Mouse (Mus musculus) limb, embryonic 12.5 days (tissue): ENCODE results near the gene Tac1. TPM values are rescaled to one million over a fixed set of nuclear protein-coding genes. Genes with fewer than 3 reads are reported as not detected.
"Not testable (repeated sequence)": the region's sequence is repeated elsewhere in the genome, so short reads cannot be mapped to it uniquely, and the experiment has no call there.

Experiments used
- ATAC-seq: fragments of 200-750 bp; cut with Nextera tagmentation; 2 replicates; pipeline ENCODE4 v1.8.0; 2017; ENCODE audit warnings: low read depth, moderate TSS enrichment; ENCODE audit not compliant: insufficient number of reproducible peaks, insufficient read depth, low FRiP score, low TSS enrichment
- H3K27ac ChIP-seq: fragments of 300-500 bp; sonication (generic); 2 replicates; pipeline ENCODE4 v1.5.1; 2016; ENCODE audit warnings: mild to moderate bottlenecking, moderate library complexity
- H3K27me3 ChIP-seq: fragments of 300-500 bp; sonication (generic); 2 replicates; pipeline ENCODE4 v1.6.1; 2016; ENCODE audit warnings: mild to moderate bottlenecking, moderate library complexity
- H3K36me3 ChIP-seq: fragments of 300-500 bp; sonication (generic); 2 replicates; pipeline ENCODE4 v1.6.1; 2016; ENCODE audit warnings: mild to moderate bottlenecking, moderate library complexity
- H3K4me1 ChIP-seq: fragments of 300-500 bp; sonication (generic); replicated peaks from 2 replicates; pipeline ENCODE4 v1.6.1; 2016
- H3K4me2 ChIP-seq: fragments of 300-500 bp; sonication (generic); 2 replicates; pipeline ENCODE4 v1.6.1; 2016; ENCODE audit warnings: mild to moderate bottlenecking, moderate library complexity
- H3K4me3 ChIP-seq: fragments of 300-500 bp; sonication (generic); replicated peaks from 2 replicates; pipeline ENCODE4 v1.5.1; 2016; ENCODE audit warnings: mild to moderate bottlenecking
- H3K9ac ChIP-seq: fragments of 300-500 bp; sonication (generic); replicated peaks from 2 replicates; pipeline ENCODE4 v1.6.1; 2016; ENCODE audit warnings: mild to moderate bottlenecking, moderate library complexity
- H3K9me3 ChIP-seq: fragments of 300-500 bp; sonication (generic); 2 replicates; pipeline ENCODE4 v1.6.1; 2016; ENCODE audit warnings: mild to moderate bottlenecking, moderate library complexity
- WGBS: fragments of 180-500 bp; shearing (Covaris S2); methylation state at CpG from one replicate; pipeline ENCODE4 v1.1.7; 2016; 5-methylcytosine and 5-hydroxymethylcytosine counted together
- polyA plus RNA-seq: library from polyadenylated mRNA; unstranded; fragments of >200 nt; fragmentation: Nextera tagmentation; extraction: Ambion mirVana; gene quantifications from 2 replicates; pipeline ENCODE4 v1.2.1, GENCODE M21; 2016

The Tac1 gene
- 12.8 and 13.6 TPM in 2 replicates for polyA plus RNA-seq

DNA sequence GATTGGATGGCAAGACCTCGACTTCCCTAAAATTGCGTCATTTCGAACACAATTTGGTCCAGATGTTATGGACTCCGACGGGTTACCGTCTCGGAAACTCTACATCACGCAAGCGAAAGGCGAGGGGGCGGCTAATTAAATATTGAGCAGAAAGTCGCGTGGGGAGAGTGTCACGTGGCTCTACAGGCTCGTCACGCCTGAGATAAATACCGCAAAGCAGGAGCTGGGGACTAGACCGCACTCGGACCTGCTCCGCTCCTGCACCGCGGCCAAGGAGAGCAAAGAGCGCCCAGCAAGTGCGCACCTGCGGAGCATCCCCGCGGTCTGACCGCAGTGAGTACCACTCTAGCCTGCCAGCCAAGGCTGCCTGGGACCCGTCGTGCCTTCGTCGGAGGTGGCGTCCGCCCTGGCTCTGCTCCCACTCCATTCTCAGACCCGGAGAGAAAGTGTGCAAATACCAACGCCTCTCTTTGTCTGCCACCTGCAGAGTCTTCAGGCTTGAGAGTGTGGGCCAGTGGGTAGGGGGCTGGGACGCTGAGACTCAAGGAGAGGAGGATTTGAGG is at the start of gene Tac1:
Gene Tac1, plus strand, starts transcription at position 51 of the 563 bp plus-strand sequence.
- WGBS = 1% methylated on average over 37 of the region's 37 CpGs

DNA sequence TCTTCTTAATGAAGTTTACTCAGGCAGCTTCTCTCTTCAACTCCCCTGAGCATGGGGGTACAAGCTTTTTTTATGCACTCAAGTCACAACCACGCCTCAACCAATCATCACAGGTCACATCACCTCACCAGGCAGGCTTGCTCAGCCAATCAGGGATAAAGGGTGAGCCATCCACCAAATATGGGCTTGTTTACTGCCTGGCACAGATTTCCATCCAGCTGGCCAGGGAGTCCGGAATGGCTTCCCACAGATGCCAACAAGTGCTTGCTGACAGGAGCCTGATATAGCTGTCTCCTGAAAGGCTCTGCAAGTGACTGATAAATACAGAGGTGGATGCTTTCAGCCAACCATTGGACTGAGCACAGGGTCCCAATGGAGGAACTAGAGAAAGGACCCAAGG is 11.2 kb upstream of the Tac1 start:
- WGBS = 81% methylated on average over 2 of the region's 2 CpGs
- H3K27ac ChIP-seq, H3K4me3 ChIP-seq, H3K4me1 ChIP-seq, ATAC-seq, H3K9me3 ChIP-seq, H3K9ac ChIP-seq, H3K4me2 ChIP-seq, H3K27me3 ChIP-seq, H3K36me3 ChIP-seq: not testable (repeated sequence)

More for the DNA sequence above, at the start of gene Tac1:
- Histone ChIP-seq H3K4me1 (peaks cover 32% of the 10 kb centered on the region), H3K27me3 (peaks cover 33% of the 10 kb centered on the region), H3K36me3 (no peaks in the 10 kb centered on the region), H3K9me3 (no peaks in the 10 kb centered on the region), H3K4me2 (peak within 1 kb of the TSS; percentile 80), H3K9ac (peak within 1 kb of the TSS; percentile 31), H3K27ac (no peak within 1 kb of the TSS), H3K4me3 (peak within 1 kb of the TSS; percentile 42)
- peak; percentile 56; the same call in 1 of the 2 replicates for ATAC-seq

- H3K27me3 ChIP-seq = peaks cover 33% of the 10 kb centered on the region
- H3K27ac ChIP-seq = no peak overlapping the region
- ATAC-seq = 0 out of 2 replicates have a peak, but pooled peaks have one; percentile 24
These were observed 1.2 kb downstream of the Tac1 start for GRCm38 (mm10) chr6:7555688-7556476.

GRCm38 (mm10) chr6:7558164-7558563 is 3.5 kb downstream of the Tac1 start:
- H3K4me3 ChIP-seq = no peak overlapping the region
- H3K36me3 ChIP-seq = no peaks in the 10 kb centered on the region
- peaks cover 33% of the 10 kb centered on the region for H3K27me3 ChIP-seq
- H3K9ac ChIP-seq = no peak overlapping the region
- H3K4me1 ChIP-seq = peaks cover 32% of the 10 kb centered on the region
- ATAC-seq = peak; percentile 69; the same call in 1 of the 2 replicates
- H3K9me3 ChIP-seq = no peaks in the 10 kb centered on the region
- no peak overlapping the region for H3K27ac ChIP-seq
- H3K4me2 ChIP-seq = 0 out of 2 replicates have a peak overlapping the region, but pooled peaks have one; percentile 80

More at GRCm38 (mm10) chr6:7555688-7556476, 1.2 kb downstream of the Tac1 start:
- Histone ChIP-seq H3K9me3 (no peaks in the 10 kb centered on the region), H3K36me3 (no peaks in the 10 kb centered on the region), H3K4me2 (peak overlapping the region; percentile 80), H3K4me3 (peak overlapping the region; percentile 42), H3K9ac (peak overlapping the region; percentile 31; the same call in 1 of the 2 replicates), H3K4me1 (peaks cover 32% of the 10 kb centered on the region)
- WGBS = under 1% methylated on average over 25 of the region's 25 CpGs

DNA sequence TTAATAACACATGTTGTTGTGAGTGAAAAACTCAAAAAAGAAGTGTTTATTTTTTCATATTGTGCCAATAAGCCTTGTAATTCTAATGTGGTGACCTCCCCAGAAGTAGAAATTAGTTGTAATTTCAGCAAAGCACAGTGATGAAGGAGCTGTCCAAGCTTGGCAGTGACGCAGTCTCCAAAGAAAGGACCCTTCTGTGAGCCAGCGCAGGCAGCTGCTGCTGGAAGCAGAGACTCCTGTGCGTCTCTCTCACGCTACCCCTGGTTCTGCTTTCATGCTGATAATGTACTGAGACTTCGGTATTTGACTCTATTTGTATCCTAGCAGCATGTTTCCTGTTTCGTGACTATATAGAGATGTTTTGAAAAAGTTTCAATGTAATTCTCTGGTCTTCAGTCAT is 7.8 kb downstream of the Tac1 start:
- H3K4me3 ChIP-seq = no peak overlapping the region
- WGBS = 73% methylated on average over 6 of the region's 6 CpGs

DNA sequence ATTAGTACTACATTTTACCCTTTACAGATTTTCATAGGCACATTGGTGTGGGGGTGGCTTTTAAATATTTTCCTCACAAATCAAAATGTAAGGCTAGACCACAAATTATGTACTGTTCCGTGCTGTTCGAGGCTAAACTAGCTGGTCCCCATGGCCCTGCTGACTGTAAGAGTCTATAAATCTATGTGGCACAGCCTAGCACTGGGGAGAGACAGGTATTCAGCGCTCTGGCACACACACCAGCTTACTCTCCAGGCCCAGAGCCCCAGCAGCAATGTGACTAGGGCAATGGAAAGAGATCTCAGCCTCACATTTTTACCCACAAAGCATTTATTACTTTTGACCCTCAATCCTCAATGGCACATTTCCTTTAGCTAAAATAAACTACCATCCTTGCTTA is 9.9 kb downstream of the Tac1 start:
- WGBS = 71% methylated on average over 3 of the region's 3 CpGs
- no peak for ATAC-seq
- H3K4me3 ChIP-seq = no peak overlapping the region
- H3K9ac ChIP-seq = no peak overlapping the region
- H3K4me1 ChIP-seq = no peaks in the 10 kb centered on the region
- no peaks in the 10 kb centered on the region for H3K36me3 ChIP-seq
- H3K4me2 ChIP-seq = no peak overlapping the region
- H3K27ac ChIP-seq = no peak overlapping the region
- H3K9me3 ChIP-seq = no peaks in the 10 kb centered on the region
- H3K27me3 ChIP-seq = no peaks in the 10 kb centered on the region

More for the DNA sequence above, 7.8 kb downstream of the Tac1 start:
- H3K9me3 ChIP-seq = no peaks in the 10 kb centered on the region
- ATAC-seq = no peak
- no peak overlapping the region for H3K4me2 ChIP-seq
- peaks cover 8% of the 10 kb centered on the region for H3K4me1 ChIP-seq
- H3K27me3 ChIP-seq = no peaks in the 10 kb centered on the region
- no peak overlapping the region for H3K27ac ChIP-seq
- H3K36me3 ChIP-seq = no peaks in the 10 kb centered on the region
- H3K9ac ChIP-seq = no peak overlapping the region

DNA sequence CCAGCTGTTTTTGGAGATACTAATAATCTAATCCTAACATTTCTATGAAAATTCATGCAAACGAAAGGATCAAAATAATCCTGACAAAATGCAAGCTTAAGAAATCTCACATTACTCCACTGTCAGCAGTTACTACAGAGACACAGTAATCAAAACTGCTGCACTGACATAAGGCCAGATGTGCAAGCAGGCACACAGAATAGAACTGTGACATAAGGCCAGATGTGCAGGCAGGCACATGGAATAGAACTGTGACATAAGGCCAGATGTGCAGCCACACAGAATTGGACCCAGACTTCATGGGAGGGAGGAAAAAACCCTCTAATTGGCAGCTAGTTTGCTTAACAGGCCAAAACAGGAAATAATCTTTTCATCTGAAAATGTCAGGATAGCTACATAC is 16.5 kb downstream of the Tac1 start:
- Histone ChIP-seq H3K27me3 (no peaks in the 10 kb centered on the region), H3K27ac (no peak overlapping the region), H3K36me3 (no peaks in the 10 kb centered on the region), H3K9me3 (no peaks in the 10 kb centered on the region), H3K4me3 (no peak overlapping the region), H3K4me2 (no peak overlapping the region), H3K4me1 (no peaks in the 10 kb centered on the region), H3K9ac (no peak overlapping the region)
- 59% methylated on average over 1 of the region's 1 CpGs for WGBS
- no peak for ATAC-seq

GRCm38 (mm10) chr6:7578031-7578430 is 23.4 kb downstream of the Tac1 start:
- 59% methylated on average over 1 of the region's 1 CpGs for WGBS
- no peaks in the 10 kb centered on the region for H3K36me3 ChIP-seq
- no peak overlapping the region for H3K27ac ChIP-seq
- H3K4me3 ChIP-seq = no peak overlapping the region
- no peaks in the 10 kb centered on the region for H3K27me3 ChIP-seq
- no peak for ATAC-seq
- H3K9ac ChIP-seq = no peak overlapping the region
- H3K4me1 ChIP-seq = no peaks in the 10 kb centered on the region
- no peak overlapping the region for H3K4me2 ChIP-seq
- H3K9me3 ChIP-seq = no peaks in the 10 kb centered on the region

DNA sequence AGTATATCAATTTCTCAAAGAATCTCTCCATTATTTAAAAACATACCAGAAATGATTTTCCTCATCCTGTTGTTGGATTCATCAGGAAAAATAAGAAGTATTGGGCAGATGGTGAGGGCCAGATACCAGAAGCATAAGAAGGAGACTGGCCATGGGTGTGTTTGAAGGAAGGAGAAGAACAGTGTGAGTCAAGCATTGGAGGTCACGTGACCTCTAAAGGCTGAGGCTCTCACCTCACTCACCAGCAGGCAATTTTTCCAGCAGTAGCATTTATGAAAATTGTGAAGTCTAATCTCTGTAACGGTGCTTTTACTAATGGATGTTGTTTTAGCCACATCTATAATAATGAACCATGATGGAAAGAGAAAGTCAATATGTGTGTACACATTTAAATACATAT is 39.8 kb downstream of the Tac1 start:
- Histone ChIP-seq H3K27me3 (no peaks in the 10 kb centered on the region), H3K4me2 (no peak overlapping the region), H3K4me1 (no peaks in the 10 kb centered on the region), H3K9me3 (no peaks in the 10 kb centered on the region), H3K9ac (no peak overlapping the region), H3K4me3 (no peak overlapping the region), H3K36me3 (no peaks in the 10 kb centered on the region), H3K27ac (no peak overlapping the region)
- WGBS = 89% methylated on average over 2 of the region's 2 CpGs
- no peak for ATAC-seq

DNA sequence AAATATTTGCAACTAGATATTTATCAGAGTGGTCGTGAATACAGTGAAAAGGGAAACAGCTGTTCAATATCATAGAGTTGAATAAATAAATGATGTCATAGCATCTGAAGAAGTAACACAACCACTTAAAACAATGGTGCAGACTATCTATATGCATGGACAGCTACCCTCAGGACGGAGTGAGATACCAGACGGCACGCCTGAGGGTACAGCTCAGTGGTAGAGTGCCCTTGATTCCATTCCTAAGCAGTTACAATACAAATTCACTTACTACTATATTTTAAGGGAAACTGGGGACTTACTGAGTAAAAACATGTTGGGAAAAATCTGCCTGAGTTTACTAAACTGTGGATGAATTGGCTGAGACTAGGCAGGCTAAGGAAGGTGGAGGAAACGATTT is 43.7 kb downstream of the Tac1 start:
- no peak overlapping the region for H3K4me2 ChIP-seq

DNA sequence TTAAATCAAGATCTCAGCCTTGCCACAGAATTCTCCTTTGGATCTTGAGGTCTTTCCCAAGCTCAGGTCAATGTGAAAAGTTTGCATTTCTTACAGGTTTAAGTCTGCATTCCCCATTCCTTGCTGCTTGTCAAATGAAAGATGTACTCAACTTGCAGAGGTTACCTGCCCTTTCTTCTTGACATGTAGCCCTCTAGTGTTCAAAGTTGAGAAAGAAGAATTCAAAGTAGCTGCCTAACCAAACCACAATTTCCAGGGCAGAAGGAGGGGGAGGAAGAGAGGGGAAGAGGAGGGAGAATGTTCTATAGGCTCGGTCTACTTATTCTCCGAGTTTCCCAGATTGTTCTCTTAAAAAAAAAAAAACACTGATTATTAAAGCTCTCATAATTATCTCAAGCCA is 45.5 kb downstream of the Tac1 start:
- H3K4me2 ChIP-seq = no peak overlapping the region
- no peak overlapping the region for H3K27ac ChIP-seq
- H3K4me1 ChIP-seq = no peaks in the 10 kb centered on the region
- 67% methylated on average over 2 of the region's 2 CpGs for WGBS
- no peak overlapping the region for H3K4me3 ChIP-seq
- no peaks in the 10 kb centered on the region for H3K36me3 ChIP-seq
- no peak for ATAC-seq
- no peaks in the 10 kb centered on the region for H3K9me3 ChIP-seq
- H3K27me3 ChIP-seq = no peaks in the 10 kb centered on the region
- no peak overlapping the region for H3K9ac ChIP-seq

More for the DNA sequence above, 43.7 kb downstream of the Tac1 start:
- no peaks in the 10 kb centered on the region for H3K4me1 ChIP-seq
- no peaks in the 10 kb centered on the region for H3K9me3 ChIP-seq
- H3K9ac ChIP-seq = no peak overlapping the region
- no peak overlapping the region for H3K27ac ChIP-seq
- WGBS = 92% methylated on average over 5 of the region's 5 CpGs
- ATAC-seq = no peak
- H3K27me3 ChIP-seq = no peaks in the 10 kb centered on the region
- H3K36me3 ChIP-seq = no peaks in the 10 kb centered on the region
- no peak overlapping the region for H3K4me3 ChIP-seq
